Mouse (Mus musculus): ENCODE measurements around the gene Mob1a.

GRCm38 (mm10) chr6:83347916-83348315, 22.1 kb downstream of the Mob1a start:
- TF ChIP-seq POLR2A (IDR thresholded peaks at IDR 0.05; ENCODE audit: low read depth, low read length), result no peak
- no peak for TF ChIP-seq CTCF (IDR thresholded peaks at IDR 0.05; ENCODE audit: extremely low read depth, insufficient read length, insufficient replicate concordance, low read depth, low read length)
